Mouse (Mus musculus) hindbrain, embryonic 14.5 days (tissue): ENCODE data around the gene Tma7. TPM values are rescaled to one million over a fixed set of nuclear protein-coding genes. Genes with fewer than 3 reads are reported as not detected.

Experiments used
- ATAC-seq: fragments of 200-750 bp; cut with Nextera tagmentation; 2 replicates; pipeline ENCODE4 v1.8.0; 2017; ENCODE audit warnings: moderate number of reproducible peaks, mild to moderate bottlenecking, moderate TSS enrichment, moderate library complexity; ENCODE audit not compliant: low FRiP score
- DNase-seq: peaks from one replicate; pipeline ENCODE4 v3.0.0-alpha.2; 2015; ENCODE audit warnings: low spot score
- H3K27ac ChIP-seq: fragments of 300-500 bp; sonication (generic); 2 replicates; pipeline ENCODE4 v1.5.1; 2014; ENCODE audit warnings: mild to moderate bottlenecking, moderate library complexity
- H3K27me3 ChIP-seq: fragments of 300-500 bp; sonication (generic); 2 replicates; pipeline ENCODE4 v1.6.1; 2014; ENCODE audit warnings: mild to moderate bottlenecking, low read length, mixed read lengths; ENCODE audit not compliant: control insufficient read depth, insufficient read depth
- H3K36me3 ChIP-seq: fragments of 300-500 bp; sonication (generic); replicated peaks from 2 replicates; pipeline ENCODE4 v1.6.1; 2014; ENCODE audit not compliant: control insufficient read depth, insufficient read depth
- H3K4me1 ChIP-seq: fragments of 300-500 bp; sonication (generic); replicated peaks from 2 replicates; pipeline ENCODE4 v1.6.1; 2014; ENCODE audit warnings: antibody characterized with exemption, low read length, mixed read lengths; ENCODE audit not compliant: control insufficient read depth, insufficient read depth
- H3K4me2 ChIP-seq: fragments of 300-500 bp; sonication (generic); replicated peaks from 2 replicates; pipeline ENCODE4 v1.6.1; 2014; ENCODE audit warnings: mild to moderate bottlenecking, moderate library complexity
- H3K4me3 ChIP-seq: fragments of 300-500 bp; sonication (generic); replicated peaks from 2 replicates; pipeline ENCODE4 v1.5.1; 2014; ENCODE audit warnings: mild to moderate bottlenecking, low read length
- H3K9ac ChIP-seq: fragments of 300-500 bp; sonication (generic); 2 replicates; pipeline ENCODE4 v1.6.1; 2014
- H3K9me3 ChIP-seq: fragments of 300-500 bp; sonication (generic); 2 replicates; pipeline ENCODE4 v1.6.1; 2016; ENCODE audit warnings: low read length; ENCODE audit not compliant: control insufficient read depth
- WGBS: fragments of 180-500 bp; shearing (Covaris S2); extraction: QIAGEN DNeasy Blood & Tissue Kit; methylation state at CpG from one replicate; pipeline ENCODE4 v1.1.7; 2014; 5-methylcytosine and 5-hydroxymethylcytosine counted together
- polyA plus RNA-seq: library from polyadenylated mRNA; unstranded; fragments of >200 nt; fragmentation: Nextera tagmentation; extraction: Ambion mirVana; gene quantifications from 2 replicates; pipeline ENCODE4 v1.2.1, GENCODE M21; 2014

Gene Tma7
- polyA plus RNA-seq, 1 experiment from 2014 or later, result 800 TPM

GRCm38 (mm10) chr9:109107341-109107740 is 25.0 kb upstream of the Tma7 start:
- H3K27me3 ChIP-seq, result no peaks in the 10 kb centered on the region

DNA sequence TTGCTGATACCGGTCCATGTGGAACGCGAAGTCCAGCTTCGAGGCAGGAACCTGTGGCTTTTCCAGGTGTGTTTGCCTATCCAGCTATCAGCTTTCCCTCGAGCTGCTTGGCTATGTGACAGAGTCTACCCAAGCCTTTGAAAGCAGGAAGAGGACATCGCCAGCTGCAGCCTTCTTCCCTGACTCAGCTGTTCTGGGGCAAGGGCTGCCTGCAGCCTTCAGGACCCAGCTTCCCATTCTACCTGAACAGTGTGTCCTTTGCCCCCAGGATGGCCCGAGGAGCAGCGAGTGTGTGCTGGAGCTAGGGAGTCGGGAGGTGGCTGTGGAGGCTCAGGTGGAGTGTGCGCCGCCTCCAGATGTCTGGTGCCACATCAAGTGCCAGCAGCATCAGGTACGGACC is 23.3 kb upstream of the Tma7 start:
- 0 out of 2 replicates have a peak, but pooled peaks cover 5% of the 10 kb centered on the region for H3K4me1 ChIP-seq
- WGBS, result 94% methylated on average over 12 of the region's 12 CpGs
- DNase-seq (no peak), ATAC-seq (no peak)
- no peak overlapping the region for H3K27ac ChIP-seq
- H3K36me3 ChIP-seq, result peaks cover 94% of the 10 kb centered on the region
- no peak overlapping the region for H3K4me2 ChIP-seq
- H3K27me3 ChIP-seq, result no peaks in the 10 kb centered on the region
- H3K9ac ChIP-seq, result no peak overlapping the region
- H3K9me3 ChIP-seq, result no peaks in the 10 kb centered on the region
- no peak overlapping the region for H3K4me3 ChIP-seq

More at GRCm38 (mm10) chr9:109107341-109107740, 25.0 kb upstream of the Tma7 start:
- ATAC-seq, result no peak
- no peak overlapping the region for H3K9ac ChIP-seq
- H3K27ac ChIP-seq, result no peak overlapping the region
- no peaks in the 10 kb centered on the region for H3K9me3 ChIP-seq
- WGBS, result 84% methylated on average over 6 of the region's 6 CpGs
- no peak overlapping the region for H3K4me3 ChIP-seq
- no peak for DNase-seq
- peaks cover 98% of the 10 kb centered on the region for H3K36me3 ChIP-seq
- H3K4me1 ChIP-seq, result 0 out of 2 replicates have a peak, but pooled peaks cover 5% of the 10 kb centered on the region
- no peak overlapping the region for H3K4me2 ChIP-seq

DNA sequence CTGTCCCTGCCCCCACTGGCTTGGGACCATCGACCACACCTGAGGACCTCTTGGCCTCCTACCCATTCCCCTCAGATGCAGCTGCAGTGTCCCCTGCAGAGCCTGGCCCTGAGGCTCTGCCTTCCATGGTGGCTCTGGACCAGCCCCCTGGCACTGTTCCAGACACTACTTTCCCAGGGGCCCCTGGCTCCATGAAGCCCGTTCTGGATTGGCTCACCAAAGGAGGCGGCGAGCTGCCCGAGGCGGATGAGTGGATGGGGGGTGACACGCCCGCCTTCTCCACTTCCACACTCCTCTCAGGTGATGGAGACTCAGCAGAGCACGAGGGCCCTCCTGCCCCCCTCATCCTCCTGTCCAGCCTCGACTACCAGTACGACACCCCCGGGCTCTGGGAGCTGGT is 22.6 kb upstream of the Tma7 start:
- Histone ChIP-seq H3K36me3 (peaks cover 94% of the 10 kb centered on the region), H3K9me3 (no peaks in the 10 kb centered on the region), H3K27ac (no peak overlapping the region), H3K4me2 (no peak overlapping the region; the same call in 1 of the 2 replicates), H3K4me3 (no peak overlapping the region), H3K4me1 (0 out of 2 replicates have a peak, but pooled peaks cover 5% of the 10 kb centered on the region), H3K27me3 (no peaks in the 10 kb centered on the region), H3K9ac (no peak overlapping the region)
- DNase-seq (peak; percentile 60), ATAC-seq (0 out of 2 replicates have a peak, but pooled peaks have one; percentile 31)
- WGBS, result 75% methylated on average over 12 of the region's 12 CpGs

GRCm38 (mm10) chr9:109104083-109104482 is 21.7 kb upstream of the Tma7 start:
- H3K4me1 ChIP-seq, result peaks cover 7% of the 10 kb centered on the region
- H3K4me3 ChIP-seq, result no peak overlapping the region
- DNase-seq (no peak), ATAC-seq (no peak)
- H3K27me3 ChIP-seq, result no peaks in the 10 kb centered on the region
- H3K9ac ChIP-seq, result no peak overlapping the region
- no peaks in the 10 kb centered on the region for H3K9me3 ChIP-seq
- 87% methylated on average over 9 of the region's 9 CpGs for WGBS
- H3K27ac ChIP-seq, result no peak overlapping the region
- H3K36me3 ChIP-seq, result peaks cover 90% of the 10 kb centered on the region
- no peak overlapping the region for H3K4me2 ChIP-seq

- Histone ChIP-seq H3K4me2 (no peak overlapping the region), H3K27ac (no peak overlapping the region), H3K9me3 (no peaks in the 10 kb centered on the region), H3K9ac (no peak overlapping the region), H3K27me3 (no peaks in the 10 kb centered on the region), H3K4me1 (peaks cover 15% of the 10 kb centered on the region), H3K4me3 (no peak overlapping the region), H3K36me3 (peaks cover 81% of the 10 kb centered on the region)
- DNase-seq (no peak), ATAC-seq (no peak)
- 74% methylated on average over 7 of the region's 7 CpGs for WGBS
Measured at GRCm38 (mm10) chr9:109103250-109103649, 20.9 kb upstream of the Tma7 start.

DNA sequence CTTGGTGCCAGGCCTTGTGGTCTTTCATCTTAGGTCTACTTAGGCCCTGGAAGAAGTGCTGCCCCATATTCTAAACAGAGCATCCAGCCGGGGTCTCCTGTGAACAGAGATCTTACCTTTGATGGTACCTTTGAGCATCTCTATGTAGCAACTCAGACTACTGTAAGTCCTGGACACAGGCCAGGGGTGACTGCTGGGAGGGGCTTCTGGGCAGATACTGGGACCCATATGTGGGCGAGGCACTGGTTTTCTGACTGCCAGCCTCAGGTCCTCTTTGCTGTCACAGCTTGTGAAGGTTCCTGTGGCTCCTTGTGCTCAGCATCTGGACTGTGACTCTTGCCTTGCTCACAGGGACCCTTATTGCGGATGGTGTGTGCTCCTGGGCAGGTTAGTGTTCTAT is 20.2 kb upstream of the Tma7 start:
- Histone ChIP-seq H3K9ac (no peak overlapping the region), H3K4me3 (no peak overlapping the region), H3K4me2 (no peak overlapping the region), H3K27ac (no peak overlapping the region), H3K36me3 (peaks cover 74% of the 10 kb centered on the region), H3K4me1 (peaks cover 22% of the 10 kb centered on the region), H3K27me3 (no peaks in the 10 kb centered on the region), H3K9me3 (no peaks in the 10 kb centered on the region)
- WGBS, result 99% methylated on average over 3 of the region's 3 CpGs
- no peak for DNase-seq
- no peak for ATAC-seq

- H3K9me3 ChIP-seq, result no peaks in the 10 kb centered on the region
- H3K4me1 ChIP-seq, result peaks cover 28% of the 10 kb centered on the region
- DNase-seq (no peak), ATAC-seq (no peak)
- peaks cover 69% of the 10 kb centered on the region for H3K36me3 ChIP-seq
- WGBS, result 91% methylated on average over 5 of the region's 5 CpGs
- no peak overlapping the region for H3K9ac ChIP-seq
- H3K27ac ChIP-seq, result no peak overlapping the region
- H3K4me2 ChIP-seq, result no peak overlapping the region
- no peaks in the 10 kb centered on the region for H3K27me3 ChIP-seq
- no peak overlapping the region for H3K4me3 ChIP-seq
Measured at GRCm38 (mm10) chr9:109101933-109102445, 19.6 kb upstream of the Tma7 start.

DNA sequence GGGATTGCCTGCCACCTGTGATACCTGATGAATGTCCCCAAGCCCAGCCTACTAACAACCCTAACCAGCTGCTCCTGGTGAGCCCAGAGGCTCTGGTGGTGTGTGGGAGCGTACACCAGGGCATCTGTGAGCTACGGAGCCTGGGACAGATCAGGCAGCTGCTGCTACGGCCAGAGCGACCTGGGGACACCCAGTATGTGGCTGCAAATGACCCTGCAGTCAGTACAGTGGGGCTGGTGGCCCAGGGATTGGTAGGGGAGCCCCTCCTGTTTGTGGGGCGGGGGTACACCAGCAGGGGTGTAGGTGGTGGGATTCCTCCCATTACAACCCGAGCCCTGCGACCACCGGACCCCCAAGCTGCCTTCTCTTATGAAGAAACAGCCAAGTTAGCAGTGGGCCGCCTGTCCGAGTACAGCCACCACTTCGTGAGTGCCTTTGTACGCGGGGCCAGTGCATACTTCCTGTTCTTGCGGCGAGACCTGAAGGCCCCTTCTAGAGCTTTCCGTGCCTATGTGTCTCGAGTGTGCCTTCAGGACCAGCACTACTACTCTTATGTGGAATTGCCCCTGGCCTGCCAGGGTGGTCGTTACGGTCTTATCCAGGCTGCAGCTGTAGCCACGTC is 18.0 kb upstream of the Tma7 start:
- peaks cover 53% of the 10 kb centered on the region for H3K36me3 ChIP-seq
- ATAC-seq (no peak), DNase-seq (no peak)
- peaks cover 33% of the 10 kb centered on the region for H3K4me1 ChIP-seq
- H3K9me3 ChIP-seq, result no peaks in the 10 kb centered on the region
- WGBS, result 88% methylated on average over 20 of the region's 20 CpGs
- no peaks in the 10 kb centered on the region for H3K27me3 ChIP-seq
- no peak overlapping the region for H3K4me2 ChIP-seq
- H3K9ac ChIP-seq, result no peak overlapping the region
- H3K4me3 ChIP-seq, result no peak overlapping the region
- no peak overlapping the region for H3K27ac ChIP-seq

DNA sequence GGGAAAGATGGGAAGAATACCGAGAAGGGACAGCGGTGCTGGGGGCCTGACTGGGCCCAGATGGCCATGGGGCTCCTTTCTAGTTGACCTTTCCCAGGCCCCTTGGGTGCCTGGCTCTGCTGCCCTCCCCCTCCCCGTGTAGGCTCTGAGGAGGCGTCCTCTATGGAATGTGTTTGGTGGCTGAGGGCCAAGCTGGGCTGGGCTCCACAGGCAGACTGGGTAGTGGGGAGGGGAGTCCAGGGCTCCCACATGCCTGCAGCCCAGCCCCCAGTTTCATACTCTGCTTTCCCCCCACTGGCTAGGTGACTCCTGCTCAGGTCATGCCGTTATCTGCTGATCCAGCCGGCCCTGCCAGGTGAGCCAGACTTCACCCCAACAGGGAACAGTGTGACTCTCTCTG is 16.6 kb upstream of the Tma7 start:
- H3K4me1 ChIP-seq, result peaks cover 34% of the 10 kb centered on the region
- no peak for DNase-seq
- peak overlapping the region; percentile 95; the same call in 1 of the 2 replicates for H3K9ac ChIP-seq

More for the DNA sequence above, 16.6 kb upstream of the Tma7 start:
- Histone ChIP-seq H3K4me3 (0 out of 2 replicates have a peak overlapping the region, but pooled peaks have one; percentile 83), H3K27me3 (no peaks in the 10 kb centered on the region), H3K27ac (peak overlapping the region; percentile 99), H3K4me2 (peak overlapping the region; percentile 62), H3K36me3 (peaks cover 39% of the 10 kb centered on the region), H3K9me3 (no peaks in the 10 kb centered on the region)
- 52% methylated on average over 6 of the region's 6 CpGs for WGBS
- no peak for ATAC-seq
